Mouse (Mus musculus): ENCODE results near the gene Jph4.

Gene Jph4

DNA sequence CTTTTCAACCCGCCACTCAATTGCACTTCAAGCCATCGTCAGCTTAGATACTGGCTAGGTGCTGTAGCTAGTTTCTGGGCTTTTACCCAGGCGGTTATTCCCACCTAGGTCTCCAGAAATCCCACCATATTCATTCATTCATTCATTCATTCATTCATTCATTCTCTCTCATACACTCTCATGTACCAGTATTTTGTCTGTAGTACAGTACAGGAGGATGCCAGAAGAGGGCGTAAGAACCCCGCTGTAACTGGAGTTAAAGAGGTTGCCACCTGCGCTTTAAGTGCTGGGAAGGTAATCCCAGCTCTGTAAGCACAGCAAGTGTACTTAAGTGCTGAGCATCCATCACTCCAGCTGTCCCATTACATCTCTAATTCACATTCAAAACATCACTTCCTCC, 22.8 kb downstream of the Jph4 start:
- DNase-seq: peak; percentile 50

GRCm38 (mm10) chr14:55092011-55092577, 24.6 kb downstream of the Jph4 start, which contains the start of gene Zfhx2:
Zfhx2 (minus strand) TSS chr14:55092324.
- peak; percentile 94 for DNase-seq

GRCm38 (mm10) chr14:55091209-55091865, 25.4 kb downstream of the Jph4 start:
- peak; percentile 41 for DNase-seq

- peak; percentile 3 for DNase-seq
These were observed 27.4 kb downstream of the Jph4 start for GRCm38 (mm10) chr14:55089199-55089947.

- DNase-seq: peak; percentile 2
These were observed 30.7 kb downstream of the Jph4 start for GRCm38 (mm10) chr14:55086009-55086514.

GRCm38 (mm10) chr14:55085324-55086008, 31.3 kb downstream of the Jph4 start:
- no peak for DNase-seq

DNA sequence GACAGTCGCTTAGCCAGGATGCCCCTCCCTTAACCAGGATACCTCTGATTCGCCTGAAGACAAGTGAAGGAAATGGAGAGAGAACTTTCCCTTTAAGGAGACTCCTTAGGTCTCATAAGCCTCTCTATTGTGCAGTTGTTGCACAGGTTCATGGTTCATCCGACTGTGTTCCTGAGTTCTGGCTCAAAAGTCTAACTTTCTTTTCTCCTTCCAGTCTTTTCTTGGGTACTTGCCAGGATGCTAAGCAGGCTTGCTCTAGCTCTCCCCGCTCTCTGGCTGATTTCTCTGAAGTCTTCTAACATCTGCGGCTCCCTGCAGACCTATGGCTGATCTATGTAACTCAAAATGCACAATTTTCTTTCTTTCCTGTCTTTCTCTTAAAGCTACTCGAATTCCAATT, 33.3 kb downstream of the Jph4 start:
- DNase-seq: no peak

- DNase-seq: no peak
These were observed 35.6 kb downstream of the Jph4 start for GRCm38 (mm10) chr14:55081105-55081504.

DNA sequence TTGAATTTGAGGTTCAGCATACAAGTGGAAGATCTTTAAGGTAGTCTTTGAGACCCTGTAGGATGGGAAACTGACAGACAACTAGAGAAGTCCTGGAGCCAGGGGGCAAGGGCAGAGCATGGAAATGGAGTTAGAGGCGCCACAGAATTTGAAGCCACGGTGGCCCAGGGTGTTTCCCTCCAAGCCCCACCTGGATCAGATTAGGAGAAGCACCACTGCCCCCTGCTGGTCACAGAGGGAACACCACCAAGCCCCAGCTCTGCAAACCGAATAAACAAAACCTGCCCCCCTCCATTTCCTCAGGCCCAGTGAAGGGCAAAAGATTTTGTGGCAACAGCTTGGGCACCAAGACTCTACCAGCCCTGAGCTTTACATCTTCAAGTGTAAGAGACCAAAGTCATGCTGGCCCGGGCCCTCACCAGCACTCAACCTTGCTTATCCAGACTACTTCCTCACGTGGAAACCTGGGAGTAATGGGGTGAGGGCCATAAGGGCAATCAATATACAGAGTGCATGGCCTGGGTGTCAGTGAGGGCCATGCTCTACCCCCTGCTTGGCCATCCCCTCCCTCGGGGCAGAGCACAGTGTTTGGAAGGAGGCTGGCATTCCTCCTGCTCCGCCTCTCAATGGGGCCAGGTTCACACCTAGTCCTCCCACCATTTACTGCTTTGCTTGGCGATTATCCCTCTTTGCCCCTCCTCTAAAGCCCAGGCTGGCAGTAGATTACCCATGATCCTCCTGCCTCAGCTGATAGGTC, 37.3 kb downstream of the Jph4 start:
- DNase-seq: peak; percentile 85

- peak; percentile 42 for DNase-seq
These were observed 38.3 kb downstream of the Jph4 start for GRCm38 (mm10) chr14:55078366-55078989.

DNA sequence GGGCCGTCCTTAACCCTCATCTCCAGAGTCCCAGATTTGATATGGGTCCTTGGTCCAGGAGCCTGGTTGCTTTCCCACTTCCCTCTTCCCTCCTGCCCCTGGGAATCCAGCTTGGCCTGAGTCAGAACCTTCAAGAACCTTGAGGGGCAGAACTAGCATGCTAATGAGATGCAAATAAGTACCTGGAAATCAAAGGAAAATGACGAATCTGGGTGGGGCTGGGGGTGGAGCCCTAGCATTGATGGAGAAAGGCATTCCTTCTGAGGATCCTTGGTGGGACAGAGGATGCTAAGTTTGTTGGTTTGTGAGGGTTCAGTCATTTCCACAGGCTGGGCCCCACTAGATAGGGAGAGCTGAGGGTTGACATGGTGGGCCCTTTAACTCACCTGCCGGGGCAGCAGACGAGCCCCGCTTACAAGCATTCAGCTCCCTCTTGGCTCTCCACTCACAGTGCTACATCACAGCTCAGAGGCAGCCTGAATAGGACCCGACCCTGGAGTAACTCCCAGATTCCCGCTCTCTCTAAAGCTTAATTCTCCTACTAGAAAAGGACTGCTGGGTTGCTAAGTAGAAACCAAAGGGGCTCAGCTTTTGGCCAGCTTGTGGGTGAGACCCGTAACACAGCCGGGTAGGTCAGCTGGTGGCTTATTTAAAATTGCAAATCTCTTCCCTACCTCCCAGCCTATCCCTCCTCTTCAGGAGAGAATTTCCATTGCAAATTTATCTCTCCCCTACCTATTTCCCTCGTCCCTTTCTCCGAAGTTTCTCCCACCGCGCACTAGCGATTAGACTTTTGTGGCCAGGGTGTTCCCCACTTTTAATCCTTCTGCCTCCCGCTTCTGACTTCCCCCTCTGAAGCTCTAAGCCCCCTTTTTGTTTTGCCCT, 39.0 kb downstream of the Jph4 start:
- no peak for DNase-seq

DNA sequence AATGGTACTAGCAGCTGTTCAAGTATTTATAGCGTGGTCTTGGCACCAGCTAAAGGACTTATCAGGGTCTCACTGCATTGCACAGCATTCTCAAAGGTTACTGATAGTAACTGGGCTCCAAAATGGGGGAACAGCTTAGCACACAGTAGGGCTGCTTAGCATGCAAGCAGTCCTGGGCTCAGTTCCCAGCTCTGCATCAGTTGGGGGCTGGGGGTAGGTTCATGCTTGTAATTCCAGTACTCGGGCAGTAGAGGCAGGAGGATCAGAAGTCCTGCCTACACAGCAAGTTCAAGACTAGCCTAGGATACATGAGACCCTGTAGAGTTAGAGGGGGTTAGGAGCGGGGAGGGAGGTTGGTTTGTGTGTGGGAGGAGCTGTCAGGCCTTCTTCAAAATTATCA, 39.8 kb downstream of the Jph4 start:
- no peak for DNase-seq

DNA sequence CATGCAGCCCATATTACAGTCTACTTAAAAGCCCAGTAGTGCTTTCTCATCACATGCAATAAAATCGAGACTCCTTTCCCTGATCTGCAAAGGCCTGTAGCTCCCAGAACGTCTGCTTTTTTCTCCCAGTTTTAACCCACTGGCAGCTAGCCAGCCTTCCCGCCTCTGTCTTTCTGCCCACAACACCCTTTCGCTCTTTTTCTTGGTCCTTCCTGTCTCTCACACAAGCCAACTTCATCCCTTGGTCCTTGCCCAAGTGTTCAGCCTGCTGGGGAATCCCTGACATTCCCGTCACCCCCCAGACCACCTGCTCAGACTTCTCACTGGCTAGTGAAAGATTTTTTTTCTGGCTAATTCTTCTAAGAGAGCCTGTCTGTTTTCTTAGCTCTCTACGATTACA, 40.5 kb downstream of the Jph4 start:
- DNase-seq: no peak

DNA sequence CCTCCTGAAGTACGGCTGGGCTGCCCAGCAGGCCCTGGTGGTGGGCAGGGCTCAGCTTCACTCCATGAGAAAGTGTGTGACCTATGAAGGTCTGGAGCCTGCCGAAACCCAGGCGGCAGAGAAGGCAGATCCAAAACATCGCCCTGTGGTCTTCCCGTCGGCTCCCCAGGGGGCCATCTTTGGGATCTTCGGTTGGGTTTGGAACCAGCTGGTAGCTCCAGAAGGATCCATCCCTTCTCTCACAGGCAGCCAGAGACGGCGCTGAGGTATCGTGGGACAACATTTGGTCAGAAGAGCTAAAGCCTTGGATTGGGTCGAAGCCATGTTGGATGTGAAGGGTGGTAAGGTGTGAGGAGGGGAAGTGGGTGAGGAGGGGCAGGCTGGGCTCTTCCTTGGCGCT, 42.3 kb downstream of the Jph4 start:
- no peak for DNase-seq

- no peak for DNase-seq
These were observed 45.0 kb downstream of the Jph4 start for GRCm38 (mm10) chr14:55071756-55072155.

- no peak for DNase-seq
These were observed 50.7 kb downstream of the Jph4 start for GRCm38 (mm10) chr14:55066042-55066441.

GRCm38 (mm10) chr14:55065391-55065790, 51.3 kb downstream of the Jph4 start:
- DNase-seq: no peak

- DNase-seq: no peak
These were observed 52.0 kb downstream of the Jph4 start for GRCm38 (mm10) chr14:55064481-55065370.

- no peak for DNase-seq
These were observed 53.0 kb downstream of the Jph4 start for GRCm38 (mm10) chr14:55063581-55064381.
